Mouse (Mus musculus): ENCODE data around the gene Dbh. TPM values are rescaled to one million over a fixed set of nuclear protein-coding genes. Genes with fewer than 3 reads are reported as not detected.

The Dbh gene
- polyA plus RNA-seq, 1 experiment from 2014 or later, result 4.9 TPM

GRCm38 (mm10) chr2:27154466-27155185, 10.4 kb upstream of the Dbh start:
- no peaks in the 10 kb centered on the region for H3K4me1 ChIP-seq (ENCODE audit: control insufficient read depth, insufficient read depth, low read depth, low read length)
- no peaks in the 10 kb centered on the region; the same call in 1 of the 2 replicates for H3K27me3 ChIP-seq (replicated peaks; ENCODE audit: control insufficient read depth, insufficient read depth, low read length)
- H3K9ac ChIP-seq (ENCODE audit: low read depth, low read length), result no peak overlapping the region
- WGBS, result 72% methylated on average over 10 of the region's 10 CpGs
- no peak overlapping the region for H3K27ac ChIP-seq (ENCODE audit: low read depth, low read length)
- no peak overlapping the region for H3K4me3 ChIP-seq (ENCODE audit: low read length)
- no peaks in the 10 kb centered on the region for H3K9me3 ChIP-seq (ENCODE audit: control insufficient read depth, low read length)
- H3K36me3 ChIP-seq (ENCODE audit: control insufficient read depth, insufficient read depth, low read length), result no peaks in the 10 kb centered on the region
- H3K4me2 ChIP-seq (ENCODE audit: low read length), result no peak overlapping the region
- ATAC-seq, result no peak

GRCm38 (mm10) chr2:27156596-27156995, 8.4 kb upstream of the Dbh start:
- no peak overlapping the region for H3K27ac ChIP-seq (ENCODE audit: low read depth, low read length)
- H3K36me3 ChIP-seq (ENCODE audit: control insufficient read depth, insufficient read depth, low read length), result no peaks in the 10 kb centered on the region

GRCm38 (mm10) chr2:27161526-27161925, 3.5 kb upstream of the Dbh start:
- Histone ChIP-seq H3K4me2 (ENCODE audit: low read length) (no peak overlapping the region), H3K9ac (ENCODE audit: low read depth, low read length) (no peak overlapping the region), H3K36me3 (ENCODE audit: control insufficient read depth, insufficient read depth, low read length) (no peaks in the 10 kb centered on the region), H3K27me3 (replicated peaks; ENCODE audit: control insufficient read depth, insufficient read depth, low read length) (no peaks in the 10 kb centered on the region), H3K4me3 (ENCODE audit: low read length) (no peak overlapping the region), H3K4me1 (ENCODE audit: control insufficient read depth, insufficient read depth, low read depth, low read length) (peaks cover 4% of the 10 kb centered on the region; the same call in 1 of the 2 replicates), H3K9me3 (ENCODE audit: control insufficient read depth, low read length) (no peaks in the 10 kb centered on the region), H3K27ac (ENCODE audit: low read depth, low read length) (no peak overlapping the region)
- ATAC-seq, result no peak
- 86% methylated on average over 2 of the region's 2 CpGs for WGBS

More at GRCm38 (mm10) chr2:27156596-27156995, 8.4 kb upstream of the Dbh start:
- 55% methylated on average over 6 of the region's 6 CpGs for WGBS
- no peaks in the 10 kb centered on the region for H3K9me3 ChIP-seq (ENCODE audit: control insufficient read depth, low read length)
- no peak for ATAC-seq
- H3K4me2 ChIP-seq (ENCODE audit: low read length), result no peak overlapping the region
- no peaks in the 10 kb centered on the region for H3K4me1 ChIP-seq (ENCODE audit: control insufficient read depth, insufficient read depth, low read depth, low read length)
- no peak overlapping the region for H3K4me3 ChIP-seq (ENCODE audit: low read length)
- no peak overlapping the region for H3K9ac ChIP-seq (ENCODE audit: low read depth, low read length)
- H3K27me3 ChIP-seq (replicated peaks; ENCODE audit: control insufficient read depth, insufficient read depth, low read length), result no peaks in the 10 kb centered on the region; the same call in 1 of the 2 replicates

GRCm38 (mm10) chr2:27162656-27163055, 2.4 kb upstream of the Dbh start:
- Histone ChIP-seq H3K27me3 (replicated peaks; ENCODE audit: control insufficient read depth, insufficient read depth, low read length) (no peaks in the 10 kb centered on the region), H3K36me3 (ENCODE audit: control insufficient read depth, insufficient read depth, low read length) (no peaks in the 10 kb centered on the region), H3K9me3 (ENCODE audit: control insufficient read depth, low read length) (no peaks in the 10 kb centered on the region), H3K4me1 (ENCODE audit: control insufficient read depth, insufficient read depth, low read depth, low read length) (peaks cover 4% of the 10 kb centered on the region), H3K4me3 (ENCODE audit: low read length) (no peak overlapping the region), H3K27ac (ENCODE audit: low read depth, low read length) (no peak overlapping the region), H3K4me2 (ENCODE audit: low read length) (no peak overlapping the region), H3K9ac (ENCODE audit: low read depth, low read length) (no peak overlapping the region)
- WGBS, result 46% methylated on average over 11 of the region's 11 CpGs
- ATAC-seq, result no peak; the same call in 1 of the 2 replicates

GRCm38 (mm10) chr2:27163851-27164250, 1.2 kb upstream of the Dbh start:
- Histone ChIP-seq H3K9me3 (ENCODE audit: control insufficient read depth, low read length) (no peaks in the 10 kb centered on the region), H3K4me1 (ENCODE audit: control insufficient read depth, insufficient read depth, low read depth, low read length) (peaks cover 4% of the 10 kb centered on the region), H3K36me3 (ENCODE audit: control insufficient read depth, insufficient read depth, low read length) (no peaks in the 10 kb centered on the region), H3K4me3 (ENCODE audit: low read length) (no peak overlapping the region), H3K4me2 (ENCODE audit: low read length) (no peak overlapping the region), H3K9ac (ENCODE audit: low read depth, low read length) (no peak overlapping the region), H3K27me3 (replicated peaks; ENCODE audit: control insufficient read depth, insufficient read depth, low read length) (no peaks in the 10 kb centered on the region), H3K27ac (ENCODE audit: low read depth, low read length) (no peak overlapping the region)
- WGBS, result 63% methylated on average over 5 of the region's 5 CpGs
- no peak for ATAC-seq

GRCm38 (mm10) chr2:27166074-27166473, 1.0 kb downstream of the Dbh start:
- Histone ChIP-seq H3K27ac (ENCODE audit: low read depth, low read length) (no peak overlapping the region), H3K4me3 (ENCODE audit: low read length) (no peak overlapping the region), H3K4me2 (ENCODE audit: low read length) (no peak overlapping the region), H3K9me3 (ENCODE audit: control insufficient read depth, low read length) (no peaks in the 10 kb centered on the region), H3K36me3 (ENCODE audit: control insufficient read depth, insufficient read depth, low read length) (no peaks in the 10 kb centered on the region), H3K9ac (ENCODE audit: low read depth, low read length) (no peak overlapping the region), H3K4me1 (ENCODE audit: control insufficient read depth, insufficient read depth, low read depth, low read length) (peaks cover 4% of the 10 kb centered on the region), H3K27me3 (replicated peaks; ENCODE audit: control insufficient read depth, insufficient read depth, low read length) (no peaks in the 10 kb centered on the region)
- WGBS, result 82% methylated on average over 2 of the region's 2 CpGs
- no peak for ATAC-seq

- WGBS, result 32% methylated on average over 2 of the region's 2 CpGs
- H3K9me3 ChIP-seq (ENCODE audit: control insufficient read depth, low read length), result no peaks in the 10 kb centered on the region
- H3K4me1 ChIP-seq (ENCODE audit: control insufficient read depth, insufficient read depth, low read depth, low read length), result peaks cover 4% of the 10 kb centered on the region
- H3K27me3 ChIP-seq (replicated peaks; ENCODE audit: control insufficient read depth, insufficient read depth, low read length), result no peaks in the 10 kb centered on the region
- no peaks in the 10 kb centered on the region for H3K36me3 ChIP-seq (ENCODE audit: control insufficient read depth, insufficient read depth, low read length)
- no peak overlapping the region for H3K9ac ChIP-seq (ENCODE audit: low read depth, low read length)
- H3K4me2 ChIP-seq (ENCODE audit: low read length), result no peak overlapping the region
- H3K4me3 ChIP-seq (ENCODE audit: low read length), result no peak overlapping the region
- no peak overlapping the region for H3K27ac ChIP-seq (ENCODE audit: low read depth, low read length)
- no peak for ATAC-seq
These were observed 2.0 kb downstream of the Dbh start for GRCm38 (mm10) chr2:27166999-27167398.

- no peak for ATAC-seq
- no peak overlapping the region for H3K27ac ChIP-seq (ENCODE audit: low read depth, low read length)
- 82% methylated on average over 2 of the region's 2 CpGs for WGBS
These were observed 9.2 kb downstream of the Dbh start for GRCm38 (mm10) chr2:27174242-27174641.

GRCm38 (mm10) chr2:27175696-27176267, 10.7 kb downstream of the Dbh start:
- Histone ChIP-seq H3K9me3 (ENCODE audit: control insufficient read depth, low read length) (no peaks in the 10 kb centered on the region), H3K27ac (ENCODE audit: low read depth, low read length) (no peak overlapping the region), H3K4me1 (ENCODE audit: control insufficient read depth, insufficient read depth, low read depth, low read length) (no peaks in the 10 kb centered on the region), H3K4me2 (ENCODE audit: low read length) (no peak overlapping the region), H3K4me3 (ENCODE audit: low read length) (no peak overlapping the region), H3K9ac (ENCODE audit: low read depth, low read length) (no peak overlapping the region), H3K27me3 (replicated peaks; ENCODE audit: control insufficient read depth, insufficient read depth, low read length) (no peaks in the 10 kb centered on the region), H3K36me3 (ENCODE audit: control insufficient read depth, insufficient read depth, low read length) (no peaks in the 10 kb centered on the region)
- ATAC-seq, result no peak
- WGBS, result 73% methylated on average over 10 of the region's 10 CpGs

More at GRCm38 (mm10) chr2:27174242-27174641, 9.2 kb downstream of the Dbh start:
- Histone ChIP-seq H3K4me2 (ENCODE audit: low read length) (no peak overlapping the region), H3K36me3 (ENCODE audit: control insufficient read depth, insufficient read depth, low read length) (no peaks in the 10 kb centered on the region), H3K27me3 (replicated peaks; ENCODE audit: control insufficient read depth, insufficient read depth, low read length) (no peaks in the 10 kb centered on the region), H3K9ac (ENCODE audit: low read depth, low read length) (no peak overlapping the region), H3K4me1 (ENCODE audit: control insufficient read depth, insufficient read depth, low read depth, low read length) (no peaks in the 10 kb centered on the region), H3K4me3 (ENCODE audit: low read length) (no peak overlapping the region), H3K9me3 (ENCODE audit: control insufficient read depth, low read length) (no peaks in the 10 kb centered on the region)

Measured in hindbrain, embryonic 16.5 days (tissue).